Mouse (Mus musculus): ENCODE results near the gene Pde9a.

Gene Pde9a

DNA sequence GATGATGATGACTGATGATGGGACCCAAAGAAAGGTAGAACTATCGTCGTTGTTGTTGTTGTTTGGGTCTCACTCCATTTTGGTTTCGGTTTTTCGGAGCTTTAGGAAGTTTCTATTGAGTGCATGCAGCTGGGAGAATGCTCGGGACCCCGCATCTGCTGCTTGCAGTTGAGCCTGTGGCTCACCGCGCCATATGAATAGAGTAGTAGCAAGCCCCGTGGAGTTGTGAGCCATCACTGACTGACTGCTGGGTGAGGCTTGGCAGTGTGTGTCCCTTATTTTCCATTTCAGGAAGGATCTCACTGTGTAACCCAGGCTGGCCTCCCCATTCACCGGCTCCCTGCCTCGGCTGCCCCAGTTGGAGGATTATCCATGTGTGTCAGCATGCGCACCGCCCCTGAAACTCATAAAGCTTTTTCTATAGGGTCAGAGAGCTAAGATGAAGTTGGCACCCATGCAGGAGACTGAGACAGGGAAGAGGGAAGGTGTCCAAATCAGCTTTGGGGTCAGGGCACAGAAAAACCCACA, 47.5 kb downstream of the Pde9a start:
- DNase-seq (ENCODE audit: low spot score in 2 of 2): no peak

DNA sequence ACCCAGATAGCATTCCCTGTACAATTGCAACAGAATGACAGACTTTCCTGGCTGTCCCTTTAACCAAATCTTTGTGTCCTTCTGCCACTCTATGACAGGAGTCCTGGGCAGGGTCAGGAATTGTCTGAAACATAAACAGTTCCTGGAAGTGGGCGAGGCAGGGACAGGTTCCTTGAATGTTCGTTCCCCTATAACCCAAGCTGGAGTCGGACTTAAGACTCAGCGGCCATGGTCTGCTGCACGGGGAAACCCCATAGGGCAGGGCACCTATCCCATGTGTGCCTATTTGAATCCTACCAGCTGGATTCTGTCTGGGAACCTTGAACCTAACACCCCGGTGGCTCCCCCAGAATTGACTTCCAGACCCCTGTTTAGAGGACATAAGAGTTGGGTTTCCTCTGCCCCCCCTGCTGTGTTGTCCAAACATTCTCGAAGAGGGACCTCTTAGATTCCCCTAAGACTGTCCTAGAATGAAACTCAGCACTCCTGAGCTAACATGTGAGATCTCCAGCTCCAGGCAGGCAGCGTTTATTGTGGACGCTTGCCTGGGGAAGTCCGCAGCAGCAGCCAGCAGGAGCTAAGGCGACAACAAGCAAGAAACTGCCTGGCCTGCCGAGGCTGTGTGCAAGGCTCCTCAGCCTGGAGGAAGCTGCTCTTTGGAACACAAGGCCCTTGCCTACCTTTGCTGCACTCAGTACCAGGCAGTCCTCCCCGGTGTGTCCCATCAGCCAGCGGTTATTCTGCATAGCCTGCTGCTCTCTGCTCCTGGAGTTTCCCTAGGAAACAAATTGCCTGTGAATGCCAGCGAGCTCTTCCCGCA, 48.2 kb downstream of the Pde9a start:
- no peak for DNase-seq (ENCODE audit: low spot score in 2 of 2)

DNA sequence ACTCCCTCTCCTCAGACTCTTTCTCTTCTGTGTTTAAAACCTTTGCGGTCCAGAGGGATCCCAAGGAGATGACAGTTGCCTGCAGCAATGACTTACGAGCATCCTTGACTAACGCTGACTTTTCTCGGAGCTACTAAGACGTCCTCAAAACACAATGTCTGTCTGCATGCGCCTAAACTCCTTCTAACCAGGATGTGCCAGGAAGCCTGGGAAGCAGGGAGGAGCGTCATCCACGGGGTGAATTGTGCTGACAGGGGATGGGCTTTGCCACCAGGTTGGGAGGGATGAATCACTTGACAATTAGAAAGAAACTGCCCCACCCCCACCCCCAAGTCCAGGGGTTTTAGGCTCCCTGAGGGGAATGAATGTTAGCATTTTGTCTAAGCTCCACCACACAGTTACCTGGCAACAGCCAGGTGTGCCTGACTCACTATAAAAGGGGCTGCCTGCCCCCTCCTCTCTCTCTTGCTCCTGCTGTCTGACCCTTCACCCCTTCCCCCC, 48.9 kb downstream of the Pde9a start:
- DNase-seq (ENCODE audit: low spot score in 2 of 2): no peak

DNA sequence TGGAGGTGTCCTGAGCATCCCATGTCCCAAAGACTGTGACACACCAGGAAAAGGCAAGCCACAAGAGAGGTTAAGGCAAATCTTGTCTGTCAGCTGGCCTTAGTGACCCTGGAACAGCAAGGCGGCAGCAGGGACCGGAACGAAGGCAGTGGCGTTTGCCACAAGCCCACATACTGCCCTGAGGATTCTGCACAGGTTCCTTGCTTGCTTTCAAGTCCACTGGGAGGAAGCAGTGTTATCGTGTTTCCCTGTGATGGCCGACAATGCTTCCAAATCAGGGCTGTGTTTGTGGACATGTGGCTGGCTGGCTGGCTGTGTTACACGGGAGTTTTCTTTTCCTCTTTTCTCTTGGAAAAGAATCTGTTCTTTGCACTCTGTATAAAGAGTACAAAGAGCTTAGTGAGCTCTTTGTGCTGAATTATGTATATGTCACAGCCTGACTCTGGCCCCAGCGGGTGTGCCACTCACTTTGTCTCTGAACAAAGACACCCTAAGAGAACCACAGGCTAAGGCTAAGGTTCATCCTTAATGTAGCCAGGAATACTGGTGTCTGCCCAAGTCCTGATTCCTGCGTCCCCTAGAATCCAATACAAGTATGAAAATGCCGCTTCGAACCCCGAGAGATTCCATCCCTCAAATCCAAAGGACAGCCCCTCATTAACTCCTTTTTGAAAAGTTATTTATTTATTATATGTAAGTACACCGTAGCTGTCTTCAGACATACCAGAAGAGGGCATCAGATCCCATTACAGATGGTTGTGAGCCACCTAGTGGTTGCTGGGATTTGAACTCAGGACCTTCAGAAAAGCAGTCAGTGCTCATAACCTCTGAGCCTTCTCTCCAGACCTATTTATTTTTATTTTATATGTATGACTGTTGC, 50.2 kb downstream of the Pde9a start:
- DNase-seq (ENCODE audit: low spot score in 2 of 2): no peak

DNA sequence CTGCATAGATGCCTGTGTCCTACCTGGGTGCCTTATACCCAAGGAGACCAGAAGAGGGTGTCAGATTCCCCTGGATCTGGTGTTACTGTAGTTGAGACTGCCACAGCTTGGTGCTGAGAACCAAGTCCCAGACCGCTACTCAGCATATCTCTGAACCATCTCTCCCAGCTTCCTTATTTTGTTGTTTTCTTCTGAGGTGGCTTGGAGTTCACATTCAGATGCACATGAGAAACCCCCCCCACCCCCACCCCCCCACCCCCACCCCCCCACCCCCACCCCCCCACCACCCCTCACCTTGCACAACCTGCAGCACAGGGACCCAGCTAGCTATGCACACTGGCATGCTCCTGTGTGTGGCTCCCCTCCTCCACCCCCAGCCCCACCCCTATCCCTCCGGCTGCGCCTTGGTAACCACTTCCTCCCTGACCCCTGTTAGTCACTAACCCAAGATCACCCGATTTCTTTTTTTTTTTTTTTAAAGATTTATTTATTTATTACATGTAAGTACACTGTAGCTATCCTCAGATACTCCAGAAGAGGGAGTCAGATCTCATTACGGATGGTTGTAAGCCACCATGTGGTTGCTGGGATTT, 50.9 kb downstream of the Pde9a start:
- no peak for DNase-seq (ENCODE audit: low spot score in 2 of 2)

DNA sequence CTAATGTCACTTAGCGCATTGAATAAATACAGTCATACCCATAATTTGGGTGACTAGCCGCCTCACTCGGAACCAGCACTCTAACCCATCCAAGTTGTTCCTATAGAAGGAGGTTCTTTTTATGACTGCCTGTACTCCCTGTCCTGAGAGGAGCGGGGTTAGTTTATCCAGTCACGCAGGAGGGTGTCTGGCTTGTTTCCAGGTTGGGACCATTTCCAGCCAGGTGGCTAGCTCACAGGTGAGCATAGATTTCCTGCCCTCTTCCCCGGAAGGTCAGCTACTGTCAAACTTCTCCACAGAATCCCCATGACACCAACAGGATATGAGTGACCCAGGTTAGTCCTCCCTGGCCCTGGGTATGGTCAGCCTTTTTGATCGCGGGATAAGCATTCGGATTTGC, 51.5 kb downstream of the Pde9a start:
- DNase-seq (ENCODE audit: low spot score in 2 of 2): no peak

DNA sequence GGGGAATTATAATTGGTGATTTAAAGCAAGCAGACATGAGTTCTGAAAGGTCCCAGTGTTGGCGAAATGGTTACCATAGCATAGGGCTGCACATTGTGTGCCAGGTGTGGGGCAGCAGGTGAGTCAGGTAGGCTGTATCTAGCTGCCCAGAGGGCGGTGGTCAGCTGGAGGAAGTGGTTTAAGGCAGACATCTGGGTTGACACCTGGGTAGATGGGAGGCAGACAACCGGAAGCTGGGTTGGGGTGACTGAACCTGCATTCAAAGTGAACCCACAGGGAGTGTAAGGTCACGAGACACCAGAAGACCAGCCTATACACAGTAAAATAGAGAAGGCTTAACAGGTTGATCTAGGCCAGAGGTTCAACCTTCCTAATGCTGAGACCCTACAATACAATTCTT, 54.0 kb downstream of the Pde9a start:
- no peak for DNase-seq (ENCODE audit: low spot score in 2 of 2)

DNA sequence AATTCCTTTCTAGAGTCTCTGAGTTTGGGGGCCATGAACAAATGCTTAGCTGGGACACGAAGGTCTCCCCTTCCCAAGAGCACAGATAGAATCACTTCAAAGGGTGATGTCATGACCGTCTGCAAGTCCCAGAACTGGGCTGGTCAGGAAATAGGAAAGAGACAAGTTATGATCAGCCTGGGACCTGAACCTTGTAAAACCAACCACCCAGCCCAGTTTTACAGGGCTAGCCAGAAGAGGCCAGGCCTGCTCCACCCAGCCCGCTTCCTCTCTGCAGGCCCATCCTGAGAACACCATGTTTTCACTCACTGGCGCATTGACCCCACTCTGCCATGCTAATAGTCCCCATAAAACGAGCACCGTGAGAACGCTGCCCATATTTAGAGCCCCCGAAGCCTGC, 56.5 kb downstream of the Pde9a start:
- DNase-seq (ENCODE audit: low spot score in 2 of 2): no peak

DNA sequence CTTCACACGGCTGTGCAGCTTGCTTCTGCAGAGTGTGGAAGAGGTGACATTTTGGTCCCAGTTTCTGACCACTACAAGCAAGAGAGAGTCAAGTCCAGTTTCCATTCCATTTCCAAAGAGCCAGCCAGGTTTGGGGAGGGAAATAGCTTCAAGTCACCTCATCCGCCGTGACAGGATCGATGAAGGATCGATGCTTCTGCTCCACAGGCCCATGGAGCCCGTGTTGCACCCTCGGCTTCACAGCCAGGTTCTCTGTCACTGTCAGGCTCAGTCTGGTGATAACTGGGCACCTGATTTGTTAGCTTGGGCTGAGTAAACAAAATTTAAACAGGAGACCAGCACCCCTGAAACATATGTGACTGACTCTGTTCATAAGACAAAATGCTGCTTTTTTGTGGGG, 58.2 kb downstream of the Pde9a start:
- no peak for DNase-seq (ENCODE audit: low spot score in 2 of 2)

DNA sequence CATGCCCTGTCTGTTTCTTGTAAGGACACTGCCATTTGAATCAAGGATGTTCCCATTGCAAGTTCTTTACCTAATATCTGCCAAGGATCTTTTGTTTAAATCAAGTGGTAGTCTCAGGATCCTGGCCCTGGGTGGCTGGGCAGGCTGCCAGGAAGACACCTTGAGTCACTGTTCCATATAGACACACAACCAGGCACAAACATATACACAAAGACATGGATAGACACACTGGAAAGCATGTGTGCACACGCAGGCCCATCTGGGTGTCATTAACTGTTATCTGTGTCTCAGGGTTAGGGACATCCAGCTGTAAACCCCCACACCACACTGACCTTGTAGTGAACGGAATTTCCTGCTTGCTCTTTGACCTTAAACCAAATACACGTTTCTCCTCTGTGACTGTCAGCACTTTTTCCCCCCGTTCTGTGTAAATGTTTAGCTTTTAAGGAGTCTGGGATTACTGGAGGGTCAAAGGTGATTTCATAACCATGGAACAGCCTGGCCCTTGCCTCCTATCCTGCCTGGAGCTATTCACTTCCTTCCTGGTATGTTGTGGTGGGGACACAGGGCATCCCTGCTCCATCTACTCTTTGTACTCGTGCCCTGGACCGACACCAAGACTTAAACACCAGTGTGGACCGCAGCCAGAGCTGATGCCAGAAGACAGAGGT, 59.2 kb downstream of the Pde9a start:
- no peak for DNase-seq (ENCODE audit: low spot score in 2 of 2)

DNA sequence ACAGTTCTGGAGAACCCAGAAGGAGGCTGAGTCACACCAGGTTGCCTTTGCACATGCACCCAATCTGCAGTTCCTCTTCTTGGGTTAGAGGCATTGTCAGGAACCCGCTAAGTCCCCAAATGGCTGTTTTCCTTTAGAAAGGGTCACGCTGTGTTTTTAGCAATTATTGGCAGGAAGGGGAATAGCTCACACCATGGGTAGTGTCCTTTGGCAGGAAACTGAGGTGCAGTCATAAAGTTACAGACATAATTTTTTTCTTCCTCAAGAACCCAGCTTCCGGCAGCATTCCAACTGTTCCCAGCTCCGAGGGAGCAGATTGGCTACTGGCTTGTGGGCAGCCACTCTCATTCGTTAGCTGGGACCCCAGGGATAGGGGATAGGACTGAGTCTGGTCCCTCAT, 61.8 kb downstream of the Pde9a start:
- no peak for DNase-seq (ENCODE audit: low spot score in 2 of 2)

DNA sequence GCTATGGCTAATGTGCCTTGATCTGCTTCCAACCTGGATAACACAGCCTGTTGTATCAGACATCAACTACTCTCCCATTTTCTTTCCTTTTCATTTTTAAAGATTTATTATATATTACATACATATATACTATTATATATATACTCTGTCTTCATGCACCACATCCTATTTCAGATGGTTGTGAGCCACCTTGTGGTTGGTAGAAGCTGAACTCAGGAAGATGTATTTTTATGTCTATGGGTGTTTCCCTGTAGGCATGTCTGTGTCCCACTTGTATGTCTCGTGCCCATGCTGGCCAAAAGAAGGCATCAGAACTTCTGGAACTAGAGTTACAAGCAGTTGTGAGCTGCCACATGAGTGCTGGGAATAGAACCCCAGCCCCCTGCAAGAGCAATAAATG, 62.5 kb downstream of the Pde9a start:
- DNase-seq (ENCODE audit: low spot score in 2 of 2): no peak

DNA sequence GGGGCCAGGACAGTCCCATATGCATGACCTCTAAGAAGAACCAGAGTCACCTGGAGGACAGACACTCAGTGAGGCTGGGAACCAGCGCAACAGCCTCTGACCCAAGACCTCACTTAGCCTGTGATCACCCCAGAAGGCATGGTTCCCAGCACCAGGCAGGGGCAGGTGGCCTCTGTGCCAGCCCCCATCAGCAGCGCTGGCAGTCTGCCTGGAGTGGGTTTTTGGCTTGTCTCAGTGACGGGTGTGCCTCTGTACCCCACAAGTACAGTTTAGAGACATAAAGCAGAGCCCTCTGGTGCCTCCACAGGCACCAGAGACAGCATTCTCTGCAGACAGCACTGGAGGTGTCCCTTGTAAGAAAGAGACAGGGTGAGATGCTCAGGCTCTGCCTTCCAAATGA, 64.2 kb downstream of the Pde9a start:
- DNase-seq (ENCODE audit: low spot score in 2 of 2): no peak

DNA sequence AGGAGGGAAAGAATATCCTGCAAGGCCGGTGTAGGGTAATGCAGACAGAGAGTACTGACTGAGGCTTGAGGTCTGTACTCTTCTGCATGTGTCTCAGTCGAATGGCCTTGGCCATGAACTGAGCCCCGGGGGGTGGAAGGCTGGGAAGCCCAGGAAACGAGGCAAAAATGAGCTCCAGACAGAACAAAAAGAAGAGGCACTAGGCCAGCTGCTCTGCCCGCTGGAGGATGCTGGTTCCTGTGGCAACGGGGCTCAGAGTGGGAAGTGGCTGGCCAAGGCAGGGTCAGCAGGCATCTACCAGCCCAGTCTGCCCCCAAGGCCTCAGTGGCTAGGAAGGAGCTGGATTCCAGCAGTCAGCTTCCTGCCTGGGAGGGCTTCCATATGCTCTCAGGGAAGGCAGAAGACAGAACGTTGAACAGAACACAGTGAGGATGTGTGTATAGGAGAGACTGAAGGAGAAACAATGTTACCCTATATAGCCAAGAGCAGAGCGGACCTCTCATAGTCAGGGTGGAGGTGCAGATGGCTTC, 65.2 kb downstream of the Pde9a start:
- no peak for DNase-seq (ENCODE audit: low spot score in 2 of 2)

DNA sequence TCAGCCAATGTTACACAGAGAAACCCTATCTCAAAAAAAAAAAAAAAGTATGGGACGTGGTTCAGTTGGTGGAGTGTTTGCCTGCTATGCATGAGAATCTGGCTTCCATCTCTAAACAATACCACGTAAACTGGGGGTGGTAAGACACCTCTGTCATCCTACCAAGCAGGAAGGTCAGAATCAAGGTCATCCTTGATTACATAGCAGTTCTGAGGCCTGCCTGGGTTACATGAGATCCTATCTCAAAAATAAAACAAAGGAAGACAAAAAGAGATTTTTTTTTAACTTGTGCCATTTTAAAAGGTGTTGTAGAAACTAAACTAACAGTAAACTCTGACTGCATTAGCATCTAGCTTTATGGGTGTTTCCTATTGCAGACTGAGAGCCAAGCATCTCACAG, 66.8 kb downstream of the Pde9a start:
- DNase-seq (ENCODE audit: low spot score in 2 of 2): no peak

DNA sequence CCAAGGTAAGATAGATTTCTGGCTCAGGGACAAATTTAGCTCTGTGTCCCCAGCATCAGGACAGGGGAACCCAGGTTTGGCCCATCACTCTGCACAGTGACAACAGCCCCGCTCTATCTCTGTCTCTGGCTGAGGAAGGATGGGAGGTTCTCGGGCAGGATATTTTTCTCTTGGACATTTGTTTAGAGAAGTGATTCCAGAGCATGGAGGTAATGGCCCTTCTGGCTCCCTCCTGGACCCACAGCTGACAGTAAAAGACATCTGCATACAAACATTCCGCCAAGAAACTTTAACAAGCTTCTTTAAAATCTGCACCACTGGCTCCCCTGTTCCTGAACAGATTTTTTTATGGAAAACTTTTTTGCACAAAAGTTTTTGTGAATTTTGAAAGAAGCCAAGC, 67.5 kb downstream of the Pde9a start:
- DNase-seq (ENCODE audit: low spot score in 2 of 2): no peak

DNA sequence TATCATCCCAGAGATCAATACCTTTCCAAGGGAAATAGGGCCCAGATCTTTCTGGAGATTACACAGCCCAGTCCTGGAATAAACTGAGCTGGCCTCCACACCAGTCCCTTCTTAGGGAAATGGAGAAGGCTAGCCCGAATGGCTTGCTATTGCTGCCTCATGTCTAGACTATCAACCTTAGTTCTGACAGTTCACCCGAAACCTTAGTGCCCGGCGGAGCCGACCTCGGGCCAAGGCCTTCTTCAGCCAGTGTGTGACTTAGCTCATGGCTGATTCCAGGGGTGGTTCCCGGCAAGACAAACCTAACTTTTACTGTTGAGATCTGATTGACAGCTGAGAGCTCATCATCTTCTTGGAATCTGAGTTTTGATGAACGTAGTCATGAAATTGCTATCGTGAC, 68.0 kb downstream of the Pde9a start:
- no peak for DNase-seq (ENCODE audit: low spot score in 2 of 2)

DNA sequence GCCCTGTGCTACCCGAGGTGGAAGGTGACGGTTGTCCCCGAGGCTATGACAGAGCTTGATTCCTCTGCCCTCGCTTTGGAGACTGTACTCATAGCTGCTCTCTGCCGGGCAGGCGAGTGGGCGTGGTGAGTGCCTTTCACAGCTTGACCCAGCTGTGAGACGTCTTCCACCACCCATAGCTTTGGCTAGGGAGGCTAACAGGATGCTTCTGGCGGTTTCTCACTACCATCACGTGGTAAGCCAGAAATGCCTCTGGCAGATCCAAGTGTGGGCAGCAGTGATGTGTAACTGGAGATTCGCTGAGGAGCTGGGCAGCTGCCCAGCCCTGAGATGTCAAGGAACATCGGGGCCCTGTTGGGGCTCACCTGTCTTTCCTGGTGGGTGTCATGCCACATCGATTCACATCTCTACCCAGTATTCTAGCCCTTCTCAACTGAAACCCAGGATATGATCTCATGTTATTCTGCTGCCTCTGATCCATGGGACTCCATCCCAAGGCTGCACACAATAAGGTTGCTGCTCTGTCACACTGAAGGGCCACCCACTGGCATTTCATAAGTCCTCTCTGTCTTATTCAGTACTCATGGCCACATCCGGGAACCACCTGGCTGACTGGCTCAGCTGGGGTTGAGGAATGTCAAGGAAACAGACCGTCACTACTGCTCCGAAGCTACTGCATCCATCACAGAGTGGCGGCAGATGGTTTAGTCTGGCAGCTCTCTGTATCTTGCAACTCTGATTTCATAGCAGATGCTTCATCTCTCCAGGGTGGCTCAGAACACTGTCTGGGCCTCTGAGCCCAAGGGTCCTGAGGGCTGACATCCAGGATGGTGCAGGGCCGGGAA, 70.9 kb downstream of the Pde9a start:
- no peak for DNase-seq (ENCODE audit: low spot score in 2 of 2)

DNA sequence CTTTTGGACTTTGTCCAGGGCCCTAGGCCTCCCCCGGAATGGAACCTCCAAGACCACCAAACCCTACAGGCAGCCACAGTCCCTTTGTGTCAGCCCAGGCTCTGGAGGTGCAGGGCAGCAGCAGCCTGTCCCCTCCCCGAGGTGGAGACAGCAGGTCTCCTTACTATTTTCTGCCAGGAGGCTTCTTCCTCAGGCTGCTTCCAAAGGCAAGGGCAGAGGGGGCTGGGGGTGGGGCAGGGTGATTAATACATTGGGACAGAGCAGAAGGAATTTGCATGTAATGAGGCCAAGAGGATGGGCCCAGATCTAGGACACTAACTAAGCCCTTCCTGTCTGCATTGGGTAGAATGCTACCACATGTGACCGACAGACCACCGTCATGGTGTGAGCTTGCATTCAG, 74.4 kb downstream of the Pde9a start:
- DNase-seq (ENCODE audit: low spot score in 2 of 2): no peak

DNA sequence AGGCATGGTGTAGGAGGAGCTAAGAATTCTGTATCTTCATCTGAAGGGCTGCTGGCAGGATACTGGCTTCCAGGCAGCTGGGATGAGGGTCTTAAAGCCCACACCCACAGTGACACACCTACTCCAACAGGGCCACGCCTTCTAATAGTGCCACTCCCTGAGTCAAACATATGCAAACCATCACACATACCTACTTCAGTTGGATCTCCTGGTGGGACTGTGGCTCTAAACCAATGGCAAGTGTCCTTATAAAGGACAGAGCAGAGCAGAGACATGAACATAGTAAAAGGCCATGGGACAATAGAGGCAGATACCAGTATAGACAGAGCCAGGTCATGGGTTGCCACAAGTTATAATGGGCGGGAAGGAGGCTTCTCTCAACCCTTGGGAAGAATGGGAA, 76.5 kb downstream of the Pde9a start:
- DNase-seq (ENCODE audit: low spot score in 2 of 2): no peak

DNA sequence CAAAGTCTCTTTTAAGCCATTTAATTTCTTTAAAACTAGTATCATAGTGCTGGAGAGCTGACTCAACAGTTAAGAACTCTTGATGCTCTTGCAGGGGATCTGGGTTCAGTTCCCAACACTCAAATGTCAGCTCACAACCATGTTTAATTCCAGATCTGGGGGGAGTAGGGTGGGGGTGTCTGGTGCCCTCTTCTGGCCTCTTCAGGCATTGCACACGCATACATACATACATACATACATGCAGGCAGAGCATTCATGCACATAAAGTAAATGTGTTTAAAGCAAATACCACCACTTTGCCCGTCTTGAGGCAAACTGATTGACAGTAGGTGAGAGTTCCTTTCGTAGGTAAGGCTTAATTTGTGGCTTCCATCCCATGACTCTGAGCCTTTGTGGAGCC, 80.8 kb downstream of the Pde9a start:
- DNase-seq (ENCODE audit: low spot score in 2 of 2): no peak

All from spleen, postnatal 10 days (tissue).